Mouse (Mus musculus) midbrain, embryonic 13.5 days (tissue): Measurements from ENCODE around the gene Cabp1. TPM values are rescaled to one million over a fixed set of nuclear protein-coding genes. Genes with fewer than 3 reads are reported as not detected.
A peak's percentile ranks its signal among the peaks of the same experiment; 100 is the strongest.

Source experiments
- ATAC-seq: fragments of 200-750 bp; cut with Nextera tagmentation; 2 replicates; pipeline ENCODE4 v1.8.0; 2017; ENCODE audit warnings: mild to moderate bottlenecking, moderate TSS enrichment, moderate library complexity
- H3K27ac ChIP-seq: fragments of 300-500 bp; sonication (generic); 2 replicates; pipeline ENCODE4 v1.5.1; 2015; ENCODE audit warnings: inconsistent platforms, mild to moderate bottlenecking, moderate library complexity
- H3K27me3 ChIP-seq: fragments of 300-500 bp; sonication (generic); 2 replicates; pipeline ENCODE4 v1.6.1; 2015; ENCODE audit warnings: mild to moderate bottlenecking, inconsistent platforms
- H3K36me3 ChIP-seq: fragments of 300-500 bp; sonication (generic); 2 replicates; pipeline ENCODE4 v1.6.1; 2015; ENCODE audit warnings: mild to moderate bottlenecking, inconsistent platforms
- H3K4me1 ChIP-seq: fragments of 300-500 bp; sonication (generic); replicated peaks from 2 replicates; pipeline ENCODE4 v1.6.1; 2015; ENCODE audit warnings: inconsistent platforms
- H3K4me2 ChIP-seq: fragments of 300-500 bp; sonication (generic); replicated peaks from 2 replicates; pipeline ENCODE4 v1.6.1; 2015; ENCODE audit warnings: moderate library complexity, mild to moderate bottlenecking, inconsistent platforms
- H3K4me3 ChIP-seq: fragments of 300-500 bp; sonication (generic); replicated peaks from 2 replicates; pipeline ENCODE4 v1.5.1; 2015; ENCODE audit warnings: mild to moderate bottlenecking, inconsistent platforms
- H3K9ac ChIP-seq: fragments of 300-500 bp; sonication (generic); replicated peaks from 2 replicates; pipeline ENCODE4 v1.6.1; 2015; ENCODE audit warnings: mild to moderate bottlenecking, inconsistent platforms
- H3K9me3 ChIP-seq: fragments of 300-500 bp; sonication (generic); 2 replicates; pipeline ENCODE4 v1.6.1; 2016; ENCODE audit warnings: mild to moderate bottlenecking, inconsistent platforms
- WGBS: fragments of 180-500 bp; shearing (Covaris S2); methylation state at CpG from one replicate; pipeline ENCODE4 v1.1.7; 2015; 5-methylcytosine and 5-hydroxymethylcytosine counted together
- polyA plus RNA-seq: library from polyadenylated mRNA; unstranded; fragments of >200 nt; fragmentation: Nextera tagmentation; extraction: Ambion mirVana; gene quantifications from 2 replicates; pipeline ENCODE4 v1.2.1, GENCODE M21; 2015

The Cabp1 gene
- polyA plus RNA-seq, 1 experiment from 2014 or later = 2.7 TPM

DNA sequence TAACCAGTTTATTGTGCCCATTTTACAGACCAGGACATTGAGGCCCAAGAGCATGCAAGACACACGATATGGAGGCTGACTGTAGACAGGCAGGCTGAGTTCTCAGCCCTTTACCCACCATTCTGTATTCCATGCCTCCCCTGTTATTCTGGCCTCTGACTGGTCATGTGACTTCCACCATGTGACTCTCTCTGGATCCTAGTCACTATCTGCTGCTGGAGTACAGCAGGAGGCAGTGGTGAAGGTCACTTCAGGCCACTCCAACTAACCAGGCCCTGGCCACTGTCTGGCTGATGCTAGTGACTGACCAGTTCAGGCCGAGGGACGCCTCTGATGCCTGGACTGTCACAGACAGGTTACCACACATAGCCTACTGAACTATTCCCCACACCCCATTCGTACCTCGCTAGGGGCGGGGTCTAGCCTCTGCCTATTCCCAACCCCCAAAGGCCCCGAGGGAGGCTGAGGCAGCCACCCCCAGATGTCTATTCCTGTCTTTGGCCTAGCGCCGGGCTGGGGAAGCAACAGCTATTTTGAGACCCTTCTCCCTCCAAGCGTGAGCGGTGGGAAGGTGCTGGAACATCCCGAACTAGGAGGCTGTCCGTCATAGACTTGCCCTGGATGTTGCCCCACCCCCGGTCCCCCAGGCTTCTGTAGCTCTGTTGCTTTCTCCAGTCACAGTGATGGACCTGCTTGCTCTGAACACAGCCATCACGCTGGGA lies 36.8 kb upstream of the Cabp1 start:
- Histone ChIP-seq H3K4me2 (no peak overlapping the region), H3K4me3 (no peak overlapping the region), H3K36me3 (no peaks in the 10 kb centered on the region), H3K27ac (no peak overlapping the region), H3K9ac (no peak overlapping the region; the same call in 1 of the 2 replicates), H3K4me1 (peaks cover 12% of the 10 kb centered on the region), H3K9me3 (no peaks in the 10 kb centered on the region), H3K27me3 (peaks cover 41% of the 10 kb centered on the region)
- ATAC-seq = no peak
- WGBS = 50% methylated on average over 15 of the region's 15 CpGs

DNA sequence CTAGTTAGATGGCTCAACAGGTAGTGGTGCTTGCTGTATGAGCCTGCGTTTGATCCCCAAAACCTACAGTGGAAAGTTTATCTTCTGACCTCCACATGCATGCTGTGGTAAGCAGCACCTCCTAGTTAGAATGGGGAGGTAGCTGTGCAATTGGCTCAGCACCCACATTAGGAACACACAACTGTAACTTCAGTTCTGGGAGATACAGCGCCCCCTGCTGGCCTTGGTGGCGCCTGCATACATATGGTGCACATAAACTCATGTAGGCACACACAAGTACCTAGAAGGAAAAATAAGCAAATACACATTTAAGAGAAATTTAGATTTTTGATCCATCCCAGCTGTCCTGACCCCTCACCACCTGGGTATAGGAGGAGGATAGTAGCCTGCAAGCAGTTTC lies 28.3 kb upstream of the Cabp1 start:
- Histone ChIP-seq H3K36me3 (no peaks in the 10 kb centered on the region), H3K27ac (no peak overlapping the region), H3K4me1 (peaks cover 11% of the 10 kb centered on the region), H3K27me3 (0 out of 2 replicates have a peak, but pooled peaks cover 8% of the 10 kb centered on the region), H3K4me3 (no peak overlapping the region), H3K9me3 (no peaks in the 10 kb centered on the region), H3K9ac (no peak overlapping the region), H3K4me2 (no peak overlapping the region)
- 76% methylated on average over 3 of the region's 3 CpGs for WGBS
- no peak for ATAC-seq

DNA sequence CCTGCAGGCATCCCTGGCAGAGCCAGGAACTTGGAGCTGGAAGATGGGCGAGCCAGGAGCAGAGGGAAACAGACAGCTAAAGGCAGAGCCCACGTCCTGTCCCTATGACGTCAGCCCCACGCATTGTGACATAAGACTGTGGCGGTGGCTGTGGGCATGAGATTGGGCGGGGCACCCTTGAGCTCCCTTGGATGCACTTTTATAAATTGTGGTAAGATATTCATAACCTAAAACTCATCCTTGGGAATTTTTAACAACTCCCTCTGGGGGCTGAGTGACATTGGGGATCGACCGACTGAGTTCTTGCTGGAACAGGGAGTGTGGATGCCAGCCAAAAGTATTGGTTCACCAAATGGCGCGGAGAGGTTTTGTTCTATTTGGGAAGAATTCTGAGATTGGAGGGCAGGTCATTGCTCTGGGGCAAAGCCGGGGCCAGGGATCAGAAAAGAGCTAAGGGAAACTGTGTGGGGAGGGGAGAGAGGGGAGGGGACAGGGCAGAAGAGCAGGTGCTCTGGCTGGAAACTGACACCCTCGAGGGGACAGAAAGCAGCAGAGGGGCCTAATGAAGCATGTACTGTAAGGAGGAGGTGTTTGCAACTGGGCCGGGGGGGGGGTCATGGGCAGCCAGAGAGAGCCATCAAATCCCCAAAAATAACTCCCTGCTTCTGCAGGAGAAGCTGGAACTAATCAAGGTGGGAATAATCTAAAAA lies 26.9 kb upstream of the Cabp1 start:
- Histone ChIP-seq H3K36me3 (no peaks in the 10 kb centered on the region), H3K4me1 (peaks cover 11% of the 10 kb centered on the region), H3K9me3 (no peaks in the 10 kb centered on the region), H3K4me3 (no peak overlapping the region), H3K4me2 (no peak overlapping the region), H3K27me3 (0 out of 2 replicates have a peak, but pooled peaks cover 12% of the 10 kb centered on the region), H3K27ac (no peak overlapping the region), H3K9ac (no peak overlapping the region)
- ATAC-seq = no peak
- 39% methylated on average over 13 of the region's 13 CpGs for WGBS

DNA sequence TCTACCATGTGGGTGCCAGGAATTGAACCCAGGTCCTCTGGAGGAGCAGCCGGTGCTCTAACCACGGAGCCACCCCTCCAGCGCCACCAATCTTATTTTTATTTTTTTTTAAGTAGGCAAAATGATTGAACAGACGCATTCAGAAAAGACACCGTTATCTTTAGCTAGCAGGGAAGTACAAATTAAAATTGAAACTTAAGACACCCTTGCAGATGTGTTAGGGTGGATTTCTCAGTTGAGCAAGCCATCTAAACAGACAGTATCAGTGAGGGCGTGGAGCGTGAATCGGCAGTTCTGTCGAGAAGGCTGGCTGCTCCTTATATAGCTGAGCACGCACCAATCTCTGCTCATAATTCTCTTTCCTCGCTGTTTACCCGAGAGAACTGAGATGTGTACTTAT lies 23.8 kb upstream of the Cabp1 start:
- no peak overlapping the region for H3K4me3 ChIP-seq
- no peak overlapping the region for H3K4me2 ChIP-seq
- no peaks in the 10 kb centered on the region for H3K36me3 ChIP-seq
- no peak overlapping the region for H3K27ac ChIP-seq
- peaks cover 19% of the 10 kb centered on the region for H3K4me1 ChIP-seq
- no peak overlapping the region for H3K9ac ChIP-seq
- no peak for ATAC-seq
- 91% methylated on average over 12 of the region's 12 CpGs for WGBS
- peaks cover 18% of the 10 kb centered on the region; the same call in 1 of the 2 replicates for H3K27me3 ChIP-seq
- no peaks in the 10 kb centered on the region for H3K9me3 ChIP-seq

DNA sequence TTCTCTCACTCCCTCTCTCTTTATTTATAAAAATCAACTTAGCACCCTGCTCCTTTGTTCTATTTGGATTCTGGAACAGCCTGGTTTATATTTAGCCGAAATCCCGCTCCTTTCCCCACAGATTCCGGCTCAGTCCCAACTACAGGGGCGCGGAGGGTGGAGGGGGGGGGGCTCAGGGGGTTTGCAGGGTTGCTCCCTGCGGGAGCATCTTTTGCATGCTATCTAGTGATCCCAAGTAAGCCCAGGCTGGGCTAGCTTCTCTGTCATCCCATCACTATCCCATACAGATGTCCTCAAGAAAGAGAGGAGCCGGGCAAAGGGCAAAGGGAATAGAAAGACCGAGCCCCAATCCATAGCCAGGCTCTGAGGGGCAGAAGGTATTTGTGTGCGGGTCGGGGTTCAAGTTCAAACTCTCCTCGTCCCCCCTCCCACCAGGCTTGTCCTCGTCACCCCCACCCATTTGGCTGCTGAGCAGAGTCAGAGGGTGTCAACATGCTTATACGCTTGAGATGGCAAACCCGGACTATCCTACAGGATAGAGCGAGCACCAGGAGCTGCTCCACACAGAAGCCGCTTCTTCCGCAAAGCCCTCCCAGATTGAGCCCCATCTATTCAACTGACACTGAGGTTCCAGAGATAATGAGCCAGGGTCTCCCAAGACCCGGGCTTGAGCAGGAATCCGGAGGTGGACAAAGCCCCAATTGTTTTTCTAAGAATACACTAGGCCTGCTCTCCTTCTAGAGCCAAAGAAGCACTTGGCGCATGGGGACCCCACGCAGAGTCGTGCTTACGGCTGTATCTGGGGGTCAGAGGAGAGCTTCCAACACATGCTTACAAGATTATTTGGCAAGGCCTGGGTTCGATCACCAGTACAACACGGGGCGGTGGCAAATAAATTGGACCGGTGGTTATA lies 21.3 kb upstream of the Cabp1 start:
- 0 out of 2 replicates have a peak overlapping the region, but pooled peaks have one; percentile 25 for H3K27ac ChIP-seq
- 11% methylated on average over 27 of the region's 27 CpGs for WGBS
- H3K4me3 ChIP-seq = peak overlapping the region; percentile 46
- H3K27me3 ChIP-seq = peaks cover 15% of the 10 kb centered on the region; the same call in 1 of the 2 replicates
- H3K9ac ChIP-seq = peak overlapping the region; percentile 76
- no peaks in the 10 kb centered on the region for H3K9me3 ChIP-seq
- peaks cover 8% of the 10 kb centered on the region; the same call in 1 of the 2 replicates for H3K4me1 ChIP-seq
- ATAC-seq = peak; percentile 69
- H3K4me2 ChIP-seq = peak overlapping the region; percentile 72
- no peaks in the 10 kb centered on the region for H3K36me3 ChIP-seq

DNA sequence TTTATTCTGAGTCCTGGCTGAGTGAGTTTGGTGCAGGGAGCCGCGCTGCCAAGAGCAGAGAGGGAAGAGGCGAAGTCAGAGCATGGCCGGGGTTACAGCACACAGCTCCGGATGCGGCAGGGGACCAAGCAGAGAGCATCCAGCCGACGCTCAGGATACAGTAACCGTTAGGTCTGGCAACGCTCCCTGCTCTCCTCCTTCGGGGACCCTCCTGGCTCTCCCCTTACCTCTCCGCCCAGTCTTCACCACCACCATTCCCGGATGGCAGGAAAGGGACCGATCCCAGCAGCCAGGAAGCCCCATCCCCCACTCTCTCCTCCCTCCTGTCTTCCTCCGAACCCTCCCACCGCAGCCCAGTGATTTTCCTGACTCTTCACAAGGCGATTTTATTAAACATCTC lies 20.7 kb upstream of the Cabp1 start:
- H3K27ac ChIP-seq = peak overlapping the region; percentile 25; the same call in 1 of the 2 replicates
- WGBS = under 1% methylated on average over 17 of the region's 17 CpGs
- peaks cover 13% of the 10 kb centered on the region; the same call in 1 of the 2 replicates for H3K27me3 ChIP-seq
- H3K36me3 ChIP-seq = no peaks in the 10 kb centered on the region
- peak overlapping the region; percentile 72 for H3K4me2 ChIP-seq
- peak; percentile 82 for ATAC-seq
- H3K4me3 ChIP-seq = peak overlapping the region; percentile 46
- peak overlapping the region; percentile 76 for H3K9ac ChIP-seq
- peaks cover 8% of the 10 kb centered on the region; the same call in 1 of the 2 replicates for H3K4me1 ChIP-seq
- no peaks in the 10 kb centered on the region for H3K9me3 ChIP-seq

DNA sequence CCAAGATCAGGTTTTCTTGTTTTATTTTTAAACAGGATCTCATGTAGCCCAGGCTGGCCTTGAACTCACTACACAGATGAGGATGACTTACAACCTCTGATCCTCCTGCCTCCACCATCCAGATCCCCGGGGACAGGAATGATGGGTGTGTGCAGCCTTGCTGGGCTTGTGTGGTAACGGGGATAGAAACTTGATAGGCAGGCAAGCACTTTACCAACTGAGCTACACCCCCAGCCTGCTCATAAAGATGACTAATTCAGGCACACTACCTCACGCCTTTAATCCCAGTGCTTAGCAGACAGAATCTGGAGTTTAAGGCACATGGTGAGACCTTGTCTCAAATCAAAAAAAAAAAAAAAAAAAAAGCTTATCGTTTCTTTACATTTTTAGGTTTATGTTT lies 18.7 kb upstream of the Cabp1 start:
- Histone ChIP-seq H3K9me3 (no peaks in the 10 kb centered on the region), H3K27me3 (peaks cover 15% of the 10 kb centered on the region; the same call in 1 of the 2 replicates), H3K36me3 (no peaks in the 10 kb centered on the region), H3K9ac (no peak overlapping the region), H3K4me2 (no peak overlapping the region), H3K4me1 (peaks cover 8% of the 10 kb centered on the region; the same call in 1 of the 2 replicates), H3K27ac (no peak overlapping the region), H3K4me3 (no peak overlapping the region)
- no peak for ATAC-seq
- 68% methylated on average over 4 of the region's 4 CpGs for WGBS

DNA sequence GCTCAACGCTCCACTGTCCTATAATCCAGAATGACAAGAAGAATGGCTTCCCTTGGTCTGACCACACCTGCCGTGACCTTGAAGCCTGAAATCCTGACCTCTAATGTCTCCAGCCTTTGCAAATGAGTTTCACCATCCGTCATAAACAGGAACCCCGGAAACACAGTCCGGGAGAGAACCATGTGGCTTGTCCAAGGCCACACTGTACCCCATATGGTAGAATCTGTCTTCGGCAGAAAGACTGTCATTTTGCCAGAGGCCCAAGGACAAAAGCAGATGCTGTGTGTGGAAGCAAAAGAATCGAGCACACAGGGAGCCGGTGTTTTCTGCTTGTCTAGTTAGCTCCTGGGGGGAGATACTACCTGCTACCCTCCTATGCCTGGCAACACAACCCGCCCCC lies 18.3 kb upstream of the Cabp1 start:
- Histone ChIP-seq H3K27ac (no peak overlapping the region), H3K9ac (no peak overlapping the region), H3K27me3 (peaks cover 15% of the 10 kb centered on the region; the same call in 1 of the 2 replicates), H3K4me2 (no peak overlapping the region), H3K4me3 (no peak overlapping the region), H3K9me3 (no peaks in the 10 kb centered on the region), H3K4me1 (peaks cover 8% of the 10 kb centered on the region; the same call in 1 of the 2 replicates), H3K36me3 (no peaks in the 10 kb centered on the region)
- no peak for ATAC-seq
- WGBS = 80% methylated on average over 9 of the region's 9 CpGs

DNA sequence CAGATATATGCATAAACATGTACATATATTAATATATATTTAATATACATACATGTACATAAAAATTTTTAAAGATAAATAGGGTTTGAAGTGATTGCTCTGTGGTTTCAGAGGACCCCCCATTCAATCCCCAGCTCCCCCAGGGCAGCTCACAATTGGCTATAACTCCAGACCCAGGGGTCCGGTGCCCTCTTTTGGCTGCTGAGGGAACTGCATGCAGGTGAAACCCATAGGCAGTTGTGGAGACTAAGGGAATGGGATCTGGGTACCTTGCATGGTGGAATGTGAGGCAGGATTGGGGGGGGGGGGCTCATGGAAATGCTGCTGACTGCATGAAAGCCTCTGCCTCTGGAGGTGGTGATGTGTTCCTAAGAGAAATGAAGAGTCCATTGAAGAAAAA lies 16.2 kb upstream of the Cabp1 start:
- H3K27ac ChIP-seq = no peak overlapping the region
- peaks cover 22% of the 10 kb centered on the region for H3K27me3 ChIP-seq
- no peak overlapping the region for H3K9ac ChIP-seq
- peaks cover 5% of the 10 kb centered on the region for H3K4me1 ChIP-seq
- H3K9me3 ChIP-seq = no peaks in the 10 kb centered on the region
- WGBS = 7% methylated on average over 1 of the region's 1 CpGs
- no peak overlapping the region for H3K4me3 ChIP-seq
- H3K36me3 ChIP-seq = no peaks in the 10 kb centered on the region
- ATAC-seq = no peak
- H3K4me2 ChIP-seq = no peak overlapping the region

DNA sequence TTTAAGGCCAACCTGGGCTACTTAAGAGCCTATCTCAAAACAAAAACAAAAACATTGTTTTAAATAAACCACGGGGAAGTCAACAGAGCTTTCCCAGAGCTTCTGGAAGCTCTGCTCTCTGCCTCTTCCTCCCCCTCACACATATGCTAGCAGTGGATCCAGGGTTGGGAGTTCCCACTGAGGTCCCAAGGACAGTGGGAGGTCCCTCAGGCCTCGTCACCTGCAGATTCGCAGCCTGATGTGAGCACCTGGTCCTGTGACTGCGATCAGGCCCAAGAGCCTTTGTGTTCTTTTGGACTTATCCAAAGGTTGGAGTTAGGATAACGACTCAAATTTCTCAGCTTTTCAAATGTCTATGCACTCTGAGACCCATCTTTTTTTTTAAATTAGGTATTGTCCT lies 14.4 kb upstream of the Cabp1 start:
- no peak overlapping the region for H3K27ac ChIP-seq
- no peak overlapping the region for H3K9ac ChIP-seq
- WGBS = 60% methylated on average over 5 of the region's 5 CpGs
- ATAC-seq = no peak
- no peak overlapping the region for H3K4me2 ChIP-seq
- H3K4me3 ChIP-seq = no peak overlapping the region
- H3K36me3 ChIP-seq = no peaks in the 10 kb centered on the region
- H3K9me3 ChIP-seq = no peaks in the 10 kb centered on the region
- peaks cover 18% of the 10 kb centered on the region for H3K4me1 ChIP-seq
- peaks cover 15% of the 10 kb centered on the region for H3K27me3 ChIP-seq

DNA sequence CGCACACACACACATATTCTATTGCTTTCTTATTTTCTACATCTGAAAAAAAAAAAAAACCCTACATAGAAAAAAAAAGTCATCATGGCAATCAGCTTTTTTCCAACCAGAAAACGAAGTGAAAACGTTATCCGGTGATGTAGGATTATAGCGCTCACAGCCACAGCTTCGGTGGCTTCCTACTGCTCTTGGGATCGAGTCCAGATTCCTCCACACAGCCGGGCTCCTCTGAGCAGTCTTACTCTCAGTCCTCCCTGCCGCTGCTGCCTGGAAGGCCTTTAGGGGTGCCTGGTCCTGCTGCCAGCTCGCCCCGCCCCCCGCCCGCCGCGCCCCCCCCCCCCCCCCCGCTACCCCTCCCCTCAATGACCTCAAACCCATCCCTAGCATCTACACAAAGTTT lies 13.7 kb upstream of the Cabp1 start:
- H3K9me3 ChIP-seq = no peaks in the 10 kb centered on the region
- peaks cover 18% of the 10 kb centered on the region for H3K4me1 ChIP-seq
- peaks cover 16% of the 10 kb centered on the region for H3K27me3 ChIP-seq
- no peak overlapping the region for H3K27ac ChIP-seq
- no peak overlapping the region for H3K4me3 ChIP-seq
- WGBS = 11% methylated on average over 11 of the region's 16 CpGs
- no peak overlapping the region for H3K9ac ChIP-seq
- no peaks in the 10 kb centered on the region for H3K36me3 ChIP-seq
- ATAC-seq = no peak
- no peak overlapping the region for H3K4me2 ChIP-seq
